Mouse (Mus musculus) CH12.LX (cell line): ENCODE data around the gene Eef1g. TPM values are rescaled to one million over a fixed set of nuclear protein-coding genes. Genes with fewer than 3 reads are reported as not detected.

Source experiments
- DNase-seq: peaks from one replicate; pipeline ENCODE4 v3.0.0-alpha.2; 2013; ENCODE audit errors: extremely low read depth
- H3K27ac ChIP-seq: 2 replicates; pipeline ENCODE4 v1.5.1; 2012; ENCODE audit warnings: low read depth, mild to moderate bottlenecking, control low read depth, moderate library complexity; ENCODE audit not compliant: insufficient read depth
- H3K27me3 ChIP-seq: replicated peaks from 2 replicates; pipeline ENCODE3; 2012; ENCODE audit warnings: inconsistent platforms
- H3K36me3 ChIP-seq, 2 experiments: replicated peaks in 1 of 2; 2 replicates each; pipeline versions ENCODE3 to v1.6.1; 2012; ENCODE audit warnings: inconsistent platforms in 1 of 2, low read length in 1 of 2, mild to moderate bottlenecking in 1 of 2, mixed read lengths in 1 of 2, moderate library complexity in 1 of 2; ENCODE audit not compliant: control insufficient read depth in 1 of 2, insufficient read depth in 1 of 2
- H3K4me1 ChIP-seq, 2 experiments: 2 replicates each; pipeline ENCODE4 v1.6.1; 2012; ENCODE audit warnings: inconsistent platforms in 1 of 2, moderate library complexity in 1 of 2; ENCODE audit not compliant: insufficient read depth in 2 of 2, control insufficient read depth in 1 of 2
- H3K4me2 ChIP-seq: 2 replicates; pipeline ENCODE4 v1.6.1; 2012; ENCODE audit warnings: low read depth, mild to moderate bottlenecking, control low read depth; ENCODE audit not compliant: poor library complexity, insufficient read depth, severe bottlenecking
- H3K4me3 ChIP-seq, 3 experiments: fragments of 150-350 bp in 1 of 3; sonication (generic) in 1 of 3; replicated peaks in 1 of 3; 2 replicates each; pipeline versions ENCODE3 to v1.5.1; 2011 to 2012; ENCODE audit warnings: low read depth in 2 of 3, low read length in 2 of 3, mild to moderate bottlenecking in 2 of 3, moderate library complexity in 2 of 3, control low read depth in 1 of 3, improper control_type of control experiment in 1 of 3, inconsistent platforms in 1 of 3, mixed read lengths in 1 of 3; ENCODE audit not compliant: poor library complexity in 1 of 3
- H3K79me2 ChIP-seq: replicated peaks from 2 replicates; pipeline ENCODE4 v1.6.1; 2012; ENCODE audit warnings: mild to moderate bottlenecking, moderate library complexity; ENCODE audit not compliant: control insufficient read depth, poor library complexity, insufficient read depth, severe bottlenecking; ENCODE audit errors: extremely low read depth
- H3K9ac ChIP-seq: 2 replicates; pipeline ENCODE4 v1.6.1; 2012; ENCODE audit warnings: low read depth, mild to moderate bottlenecking, control low read depth, moderate library complexity; ENCODE audit not compliant: insufficient read depth
- H3K9me3 ChIP-seq: replicated peaks from 2 replicates; pipeline ENCODE3; 2012; ENCODE audit warnings: low read length, inconsistent platforms, mixed read lengths
- BHLHE40 ChIP-seq: IDR thresholded peaks from 2 replicates; pipeline ENCODE4 v1.6.1; 2011; ENCODE audit warnings: mild to moderate bottlenecking, low read depth, low read length, improper control_type of control experiment
- JUN ChIP-seq: IDR thresholded peaks from 2 replicates; pipeline ENCODE4 v1.6.1; 2011; ENCODE audit warnings: low read depth, mild to moderate bottlenecking, low read length, improper control_type of control experiment, moderate library complexity; ENCODE audit not compliant: insufficient read depth
- JUND ChIP-seq: conservative IDR thresholded peaks from 2 replicates; pipeline ENCODE4 v1.6.1; 2011; ENCODE audit warnings: low read depth, low read length, improper control_type of control experiment
- KAT2A ChIP-seq: IDR thresholded peaks from 2 replicates; pipeline ENCODE4 v1.6.1; 2012; ENCODE audit warnings: low read length, improper control_type of control experiment, inconsistent platforms; ENCODE audit not compliant: insufficient replicate concordance
- SMC3 ChIP-seq: IDR thresholded peaks from 2 replicates; pipeline ENCODE4 v1.6.1; 2011; ENCODE audit warnings: low read depth, low read length, improper control_type of control experiment
- ZC3H11A ChIP-seq: IDR thresholded peaks from 2 replicates; pipeline ENCODE4 v1.6.1; 2012; ENCODE audit warnings: low read depth, mild to moderate bottlenecking, inconsistent platforms, low read length, improper control_type of control experiment
- ZNF384 ChIP-seq: IDR thresholded peaks from 2 replicates; pipeline ENCODE4 v1.6.1; 2012; ENCODE audit warnings: low read depth, low read length, improper control_type of control experiment, inconsistent platforms
- dilution Hi-C: fragments of 300-500 bp; cut with MboI; formaldehyde crosslinking; loops from 2 replicates; pipeline ENCODE4 v1.14.3; 2020; ENCODE audit warnings: low sequenced_read_pairs; ENCODE audit not compliant: extremely low pct_unique_long_range_greater_than_20kb, extremely low pct_ligation_motif_present
- in situ Hi-C: fragments of 300-500 bp; cut with MboI; formaldehyde crosslinking; loops from 3 replicates; pipeline ENCODE4 v1.14.3; 2019; ENCODE audit warnings: low sequenced_read_pairs, low pct_ligation_motif_present, low pct_unique_long_range_greater_than_20kb, mixed read lengths
- polyA plus RNA-seq: library from polyadenylated mRNA; unstranded; fragments of >175 nt; gene quantifications from 2 replicates; pipeline ENCODE4 v1.2.1, GENCODE M21; 2012; ENCODE audit warnings: low read depth; ENCODE audit not compliant: insufficient read length
- total RNA-seq, 2 experiments: library from RNA; depleted of rRNA; stranded (reverse); fragments of 300-350 nt in 1 of 2; fragments of >200 nt in 1 of 2; gene quantifications; 2 replicates each; pipeline ENCODE4 v1.2.3; 2012 to 2014

Eef1g gene
- total and polyA plus RNA-seq, 3 experiments, result 1,172 to 1,511 (median 1,294) TPM

DNA sequence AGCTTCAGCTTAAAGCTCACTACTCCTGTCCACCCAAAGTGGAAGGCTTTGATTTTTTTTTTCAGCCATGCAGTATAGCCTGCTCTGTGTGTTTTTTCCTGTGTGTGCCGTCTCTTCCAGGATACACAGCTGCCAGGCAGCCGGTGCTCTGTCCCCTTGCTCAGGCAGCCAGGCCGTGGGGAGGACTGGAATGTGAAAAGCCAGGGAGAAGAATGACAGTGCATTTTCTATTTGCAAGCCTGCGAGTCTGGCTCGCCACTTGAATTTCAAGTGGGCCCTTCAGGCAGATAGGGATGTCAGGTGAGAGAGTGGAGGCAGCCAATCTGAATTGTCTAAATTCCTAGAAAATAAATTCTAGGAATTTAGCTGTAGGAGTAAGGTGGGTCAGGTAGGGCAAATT, 61.0 kb downstream of the Eef1g start:
- Histone ChIP-seq H3K27me3 (no peaks in the 10 kb centered on the region), H3K4me2 (no peak overlapping the region), H3K27ac (no peak overlapping the region), H3K36me3 (no peaks in the 10 kb centered on the region), H3K79me2 (no peaks in the 10 kb centered on the region), H3K4me1 (peaks cover 6 to 18% of the 10 kb centered on the region in 2 experiments; a peak in 3 of 4 replicates), H3K9me3 (no peaks in the 10 kb centered on the region), H3K4me3 (no peak overlapping the region), H3K9ac (no peak overlapping the region)
- TF ChIP-seq ZNF384 (no peak), JUND (no peak), SMC3 (no peak), KAT2A (no peak), JUN (no peak), BHLHE40 (no peak), ZC3H11A (no peak)
- dilution Hi-C loops (no loop called here), in situ Hi-C loops (no loop called here)
- no peak for DNase-seq

Other genes with a start within 250 kb of the Eef1g start
Only the 20 nearest of the 32 such genes appear.
- 44.3 and 44.8 TPM in 2 replicates for gene Hnrnpul2, start 147.0 kb upstream of the Eef1g start, total RNA-seq (2012; rRNA removed)
- gene Hnrnpul2, start 147.0 kb upstream of the Eef1g start, total RNA-seq (2014; rRNA removed), result 17.8 and 19.7 TPM in 2 replicates
- gene Hnrnpul2, start 147.0 kb upstream of the Eef1g start, polyA plus RNA-seq, result 81.6 and 94.1 TPM in 2 replicates
- 0.25 and 0.67 TPM in 2 replicates for gene AC129217.1, start 137.3 kb upstream of the Eef1g start, total RNA-seq (2012; rRNA removed)
- gene AC129217.1, start 137.3 kb upstream of the Eef1g start, total RNA-seq (2014; rRNA removed), result 2.1 and 5.1 TPM in 2 replicates
- 63.9 and 77.4 TPM in 2 replicates for gene AC129217.1, start 137.3 kb upstream of the Eef1g start, polyA plus RNA-seq
- gene Bscl2, start 129.6 kb upstream of the Eef1g start, total RNA-seq (2012; rRNA removed), result 91.0 and 117 TPM in 2 replicates
- gene Bscl2, start 129.6 kb upstream of the Eef1g start, total RNA-seq (2014; rRNA removed), result 27.9 and 30.9 TPM in 2 replicates
- gene Bscl2, start 129.6 kb upstream of the Eef1g start, polyA plus RNA-seq, result 46.7 and 51.6 TPM in 2 replicates
- gene Gng3, start 127.8 kb upstream of the Eef1g start, total RNA-seq (2012; rRNA removed), result 3.1 and 6.1 TPM in 2 replicates
- 0.55 and 0.56 TPM in 2 replicates for gene Gng3, start 127.8 kb upstream of the Eef1g start, total RNA-seq (2014; rRNA removed)
- 8.1 and 10.3 TPM in 2 replicates for gene Gng3, start 127.8 kb upstream of the Eef1g start, polyA plus RNA-seq
- 0.13 and 0.17 TPM in 2 replicates for gene Lrrn4cl, start 116.3 kb upstream of the Eef1g start, total RNA-seq (2012; rRNA removed)
- 0.31 and 0.32 TPM in 2 replicates for gene Lrrn4cl, start 116.3 kb upstream of the Eef1g start, total RNA-seq (2014; rRNA removed)
- gene Lrrn4cl, start 116.3 kb upstream of the Eef1g start, polyA plus RNA-seq, result 0.41 and 0.61 TPM in 2 replicates
- gene Ubxn1, start 95.5 kb upstream of the Eef1g start, total RNA-seq (2012; rRNA removed), result 134 and 140 TPM in 2 replicates
- 96.3 and 107 TPM in 2 replicates for gene Ubxn1, start 95.5 kb upstream of the Eef1g start, total RNA-seq (2014; rRNA removed)
- gene Ubxn1, start 95.5 kb upstream of the Eef1g start, polyA plus RNA-seq, result 226 and 279 TPM in 2 replicates
- gene Uqcc3, start 86.1 kb upstream of the Eef1g start, total RNA-seq (2012; rRNA removed), result 53.9 and 56.6 TPM in 2 replicates
- 23.5 and 24.0 TPM in 2 replicates for gene Uqcc3, start 86.1 kb upstream of the Eef1g start, total RNA-seq (2014; rRNA removed)
- 42.6 and 52.0 TPM in 2 replicates for gene Uqcc3, start 86.1 kb upstream of the Eef1g start, polyA plus RNA-seq
- 7.5 and 14.3 TPM in 2 replicates for gene Lbhd1, start 83.3 kb upstream of the Eef1g start, total RNA-seq (2012; rRNA removed)
- gene Lbhd1, start 83.3 kb upstream of the Eef1g start, total RNA-seq (2014; rRNA removed), result 15.5 and 15.6 TPM in 2 replicates
- 50.4 and 80.4 TPM in 2 replicates for gene Lbhd1, start 83.3 kb upstream of the Eef1g start, polyA plus RNA-seq
- gene Gm49403, start 83.1 kb upstream of the Eef1g start, total RNA-seq (2012; rRNA removed), result not detected in 2 replicates
- gene Gm49403, start 83.1 kb upstream of the Eef1g start, total RNA-seq (2014; rRNA removed), result not detected in 2 replicates
- gene Gm49403, start 83.1 kb upstream of the Eef1g start, polyA plus RNA-seq, result not detected in 2 replicates
- gene 1810009A15Rik, start 78.2 kb upstream of the Eef1g start, total RNA-seq (2012; rRNA removed), result 157 and 224 TPM in 2 replicates
- gene 1810009A15Rik, start 78.2 kb upstream of the Eef1g start, total RNA-seq (2014; rRNA removed), result 198 and 218 TPM in 2 replicates
- gene 1810009A15Rik, start 78.2 kb upstream of the Eef1g start, polyA plus RNA-seq, result 161 and 176 TPM in 2 replicates
- not detected in 2 replicates for gene Gm49416, start 78.1 kb upstream of the Eef1g start, total RNA-seq (2012; rRNA removed)
- gene Gm49416, start 78.1 kb upstream of the Eef1g start, total RNA-seq (2014; rRNA removed), result not detected in 2 replicates
- 11.1 and 53.2 TPM in 2 replicates for gene Gm49416, start 78.1 kb upstream of the Eef1g start, polyA plus RNA-seq
- 38.9 and 49.9 TPM in 2 replicates for gene Ints5, start 74.0 kb upstream of the Eef1g start, total RNA-seq (2012; rRNA removed)
- 15.7 and 17.2 TPM in 2 replicates for gene Ints5, start 74.0 kb upstream of the Eef1g start, total RNA-seq (2014; rRNA removed)
- gene Ints5, start 74.0 kb upstream of the Eef1g start, polyA plus RNA-seq, result 30.6 and 38.0 TPM in 2 replicates
- 165 and 169 TPM in 2 replicates for gene Ganab, start 69.0 kb upstream of the Eef1g start, total RNA-seq (2012; rRNA removed)
- gene Ganab, start 69.0 kb upstream of the Eef1g start, total RNA-seq (2014; rRNA removed), result 85.7 and 97.0 TPM in 2 replicates
- 139 and 143 TPM in 2 replicates for gene Ganab, start 69.0 kb upstream of the Eef1g start, polyA plus RNA-seq
- 49.9 and 54.8 TPM in 2 replicates for gene B3gat3, start 46.7 kb upstream of the Eef1g start, total RNA-seq (2012; rRNA removed)
- gene B3gat3, start 46.7 kb upstream of the Eef1g start, total RNA-seq (2014; rRNA removed), result 17.8 and 18.6 TPM in 2 replicates
- gene B3gat3, start 46.7 kb upstream of the Eef1g start, polyA plus RNA-seq, result 31.0 and 33.0 TPM in 2 replicates
- 5.5 and 5.6 TPM in 2 replicates for gene Rom1, start 37.7 kb upstream of the Eef1g start, total RNA-seq (2012; rRNA removed)
- gene Rom1, start 37.7 kb upstream of the Eef1g start, total RNA-seq (2014; rRNA removed), result 4.2 and 4.7 TPM in 2 replicates
- 4.8 and 4.9 TPM in 2 replicates for gene Rom1, start 37.7 kb upstream of the Eef1g start, polyA plus RNA-seq
- 33.3 and 33.6 TPM in 2 replicates for gene Eml3, start 37.5 kb upstream of the Eef1g start, total RNA-seq (2012; rRNA removed)
- gene Eml3, start 37.5 kb upstream of the Eef1g start, total RNA-seq (2014; rRNA removed), result 18.7 and 20.4 TPM in 2 replicates
- 35.2 and 37.3 TPM in 2 replicates for gene Eml3, start 37.5 kb upstream of the Eef1g start, polyA plus RNA-seq
- 131 and 158 TPM in 2 replicates for gene Mta2, start 25.2 kb upstream of the Eef1g start, total RNA-seq (2012; rRNA removed)
- 115 and 117 TPM in 2 replicates for gene Mta2, start 25.2 kb upstream of the Eef1g start, total RNA-seq (2014; rRNA removed)
- gene Mta2, start 25.2 kb upstream of the Eef1g start, polyA plus RNA-seq, result 149 and 162 TPM in 2 replicates
- 47.7 and 49.1 TPM in 2 replicates for gene Tut1, start 13.2 kb upstream of the Eef1g start, total RNA-seq (2012; rRNA removed)
- gene Tut1, start 13.2 kb upstream of the Eef1g start, total RNA-seq (2014; rRNA removed), result 40.4 and 41.8 TPM in 2 replicates
- gene Tut1, start 13.2 kb upstream of the Eef1g start, polyA plus RNA-seq, result 52.9 and 54.9 TPM in 2 replicates
- 15.3 and 21.7 TPM in 2 replicates for gene Ahnak, start 22.2 kb downstream of the Eef1g start, total RNA-seq (2012; rRNA removed)
- gene Ahnak, start 22.2 kb downstream of the Eef1g start, total RNA-seq (2014; rRNA removed), result 1.5 and 1.7 TPM in 2 replicates
- 1.8 and 2.0 TPM in 2 replicates for gene Ahnak, start 22.2 kb downstream of the Eef1g start, polyA plus RNA-seq
- gene Scgb1a1, start 120.9 kb downstream of the Eef1g start, total RNA-seq (2012; rRNA removed), result not detected in 2 replicates
- gene Scgb1a1, start 120.9 kb downstream of the Eef1g start, total RNA-seq (2014; rRNA removed), result not detected in 2 replicates
- gene Scgb1a1, start 120.9 kb downstream of the Eef1g start, polyA plus RNA-seq, result not detected in 2 replicates